ENCODE assay signal across 8 mouse cellular contexts in genomic region chr15:81856030-81856790, GRCm38 (mm10). TPM values are rescaled to one million over a fixed set of nuclear protein-coding genes. Genes with fewer than 3 reads are reported as not detected.
DNase-seq lines count a peak whose midpoint lies in the region; ATAC-seq lines count a peak whose summit lies in the region.

No protein-coding gene starts in this region.

- peak; percentile 74 for DNase-seq in T-cell, adult 2 months (ENCODE audit: low spot score)
- peak; percentile 88 to 93 for DNase-seq in cerebellum, postnatal 10 days
- DNase-seq in frontal cortex, postnatal 10 days (ENCODE audit: low spot score in 2 of 2), result peak; percentile 77 to 79
- DNase-seq in layer of hippocampus, postnatal 36 days, result peak; percentile 82 to 85
- DNase-seq in lung, postnatal 36 days, result peak; percentile 92
- DNase-seq in retina, postnatal 1 day, result peak; percentile 97
- peak; percentile 83 for DNase-seq in thymus, postnatal 4 days

- H3K27me3 ChIP-seq in hindbrain, embryonic 12.5 days, result no peaks in the 10 kb centered on the region

- ATAC-seq in hindbrain, embryonic 12.5 days (ENCODE audit: low FRiP score), result peak; percentile 91

- peaks cover 18% of the 10 kb centered on the region for H3K4me1 ChIP-seq in hindbrain, embryonic 12.5 days

- peak overlapping the region; percentile 86 for H3K9ac ChIP-seq in hindbrain, embryonic 12.5 days

- H3K27ac ChIP-seq in hindbrain, embryonic 12.5 days, result peak overlapping the region; percentile 65

- H3K4me3 ChIP-seq in hindbrain, embryonic 12.5 days, result peak overlapping the region; percentile 87

- H3K9me3 ChIP-seq in hindbrain, embryonic 12.5 days (replicated peaks), result no peaks in the 10 kb centered on the region

- 2% methylated on average over 28 of the region's 28 CpGs for WGBS in hindbrain, embryonic 12.5 days

- H3K36me3 ChIP-seq in hindbrain, embryonic 12.5 days, result peaks cover 14% of the 10 kb centered on the region

- peak overlapping the region; percentile 97 for H3K4me2 ChIP-seq in hindbrain, embryonic 12.5 days (replicated peaks)

RNA-seq across cellular contexts. Expression of gene Tob2, which starts 2.4 kb away (rescaled TPM):
- 20.4 and 21.2 TPM in 2 replicates for polyA plus RNA-seq in hindbrain, embryonic 12.5 days (2016; fragmentation: Nextera tagmentation; extraction: Ambion mirVana)
- 10 to 100 TPM; 30.5 to 36.4 TPM for total RNA-seq in layer of hippocampus, postnatal 36 days (2021)

RNA-seq across cellular contexts. Expression of gene Phf5a, which starts 15.5 kb away (rescaled TPM):
- 102 and 115 TPM in 2 replicates for polyA plus RNA-seq in hindbrain, embryonic 12.5 days (2016; fragmentation: Nextera tagmentation; extraction: Ambion mirVana)
- 10 to 100 TPM; 31.2 to 33.5 TPM for total RNA-seq in layer of hippocampus, postnatal 36 days (2021)

RNA-seq across cellular contexts. Expression of gene Aco2, which starts 15.9 kb away (rescaled TPM):
- polyA plus RNA-seq in hindbrain, embryonic 12.5 days (2016; fragmentation: Nextera tagmentation; extraction: Ambion mirVana), result 193 TPM in 2 replicates
- total RNA-seq in layer of hippocampus, postnatal 36 days (2021), result 100 to 1,000 TPM; 449 to 462 TPM

RNA-seq across cellular contexts. Expression of gene Tef, which starts 54.0 kb away (rescaled TPM):
- polyA plus RNA-seq in hindbrain, embryonic 12.5 days (2016; fragmentation: Nextera tagmentation; extraction: Ambion mirVana), result 30.0 and 31.9 TPM in 2 replicates
- total RNA-seq in layer of hippocampus, postnatal 36 days (2021), result 100 to 1,000 TPM; 300 to 307 TPM

Comparison
In these comparisons a context has a peak if more than half of its experiments do, and no peak if none do; other contexts are left out.
1. Peak in every context shown above with its lines: DNase-seq, ATAC-seq, H3K4me3 ChIP-seq and H3K27ac ChIP-seq.